Mouse (Mus musculus) cortical plate, adult 2 months (tissue): Measurements from ENCODE around the gene Fbf1.

Source experiments
- CTCF ChIP-seq: fragments of 200-500 bp; IDR thresholded peaks from 2 replicates; pipeline ENCODE4 v1.5.1; 2011; ENCODE audit warnings: mild to moderate bottlenecking, control low read depth, low read length; ENCODE audit not compliant: insufficient read depth; ENCODE audit errors: extremely low read depth
- POLR2A ChIP-seq: fragments of 200-500 bp; IDR thresholded peaks from 2 replicates; pipeline ENCODE4 v1.6.1; 2011; ENCODE audit warnings: mild to moderate bottlenecking, low read length, control low read depth; ENCODE audit not compliant: insufficient read depth; ENCODE audit errors: extremely low read depth

- TF ChIP-seq CTCF (no peak), POLR2A (peak; percentile 69; the same call in 1 of the 2 replicates)
These were observed 5.8 kb downstream of the Fbf1 start for GRCm38 (mm10) chr11:116162146-116162545.
